Mouse (Mus musculus): ENCODE data around the gene Nck2.

Nck2 gene

GRCm38 (mm10) chr1:43571105-43571504 lies 126.7 kb downstream of the Nck2 start:
- DNase-seq (ENCODE audit: low spot score in 2 of 2) = no peak

DNA sequence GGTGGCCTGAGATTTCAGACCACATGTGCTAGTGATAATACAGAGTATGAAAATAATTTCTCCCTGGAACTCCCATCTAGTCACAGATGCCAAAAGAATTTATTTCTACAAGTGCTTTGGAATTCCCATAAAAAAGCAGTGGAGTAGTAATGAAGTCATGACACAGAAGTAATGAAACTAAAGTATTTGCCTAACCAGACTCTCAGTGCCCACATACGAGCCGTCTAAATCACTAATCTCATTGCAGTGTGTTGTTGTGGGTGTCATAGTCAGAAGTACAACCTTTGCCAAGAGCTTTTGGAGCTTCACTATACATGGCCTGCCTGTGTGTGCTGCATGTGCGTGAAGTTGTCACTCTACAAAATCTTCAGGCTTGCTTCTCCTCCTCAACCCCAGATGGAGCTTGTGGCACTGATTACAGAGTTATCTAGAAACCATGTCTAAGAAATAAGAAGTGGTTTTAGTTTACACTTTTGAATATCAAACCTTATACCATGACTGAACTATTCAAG lies 130.5 kb downstream of the Nck2 start:
- DNase-seq (ENCODE audit: low spot score in 2 of 2) = no peak

- DNase-seq (ENCODE audit: low spot score in 2 of 2) = no peak
Measured at GRCm38 (mm10) chr1:43577371-43577770, 133.0 kb downstream of the Nck2 start.

DNA sequence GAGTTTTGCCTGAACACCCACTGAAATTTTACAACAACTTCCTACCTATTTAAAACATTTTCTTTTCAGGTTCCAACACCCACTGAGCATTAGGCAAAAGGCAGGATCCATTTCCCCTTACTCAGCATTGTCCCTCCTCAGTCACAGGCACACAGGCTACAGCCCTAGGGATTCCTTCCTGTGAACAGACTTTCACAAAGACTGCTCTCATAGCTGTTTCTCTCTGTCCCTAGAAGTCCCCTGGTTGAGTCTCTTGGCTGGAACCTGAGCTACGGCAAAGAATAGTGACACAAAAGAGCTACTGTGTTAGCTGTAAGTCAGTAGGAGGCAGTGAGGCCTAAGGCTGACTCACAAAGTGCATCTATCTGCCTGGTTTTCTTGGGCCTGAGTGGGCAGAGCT lies 139.2 kb downstream of the Nck2 start:
- DNase-seq (ENCODE audit: low spot score in 2 of 2) = no peak

- DNase-seq (ENCODE audit: low spot score in 2 of 2) = no peak
Measured at GRCm38 (mm10) chr1:43589001-43589400, 144.6 kb downstream of the Nck2 start.

GRCm38 (mm10) chr1:43589910-43590309 lies 145.5 kb downstream of the Nck2 start:
- DNase-seq (ENCODE audit: low spot score in 2 of 2) = no peak

- DNase-seq (ENCODE audit: low spot score in 2 of 2) = no peak
Measured at GRCm38 (mm10) chr1:43590727-43591126, 146.3 kb downstream of the Nck2 start.

GRCm38 (mm10) chr1:43593069-43593468 lies 148.7 kb downstream of the Nck2 start:
- DNase-seq (ENCODE audit: low spot score in 2 of 2) = no peak

GRCm38 (mm10) chr1:43594738-43595137 lies 150.4 kb downstream of the Nck2 start:
- no peak for DNase-seq (ENCODE audit: low spot score in 2 of 2)

DNA sequence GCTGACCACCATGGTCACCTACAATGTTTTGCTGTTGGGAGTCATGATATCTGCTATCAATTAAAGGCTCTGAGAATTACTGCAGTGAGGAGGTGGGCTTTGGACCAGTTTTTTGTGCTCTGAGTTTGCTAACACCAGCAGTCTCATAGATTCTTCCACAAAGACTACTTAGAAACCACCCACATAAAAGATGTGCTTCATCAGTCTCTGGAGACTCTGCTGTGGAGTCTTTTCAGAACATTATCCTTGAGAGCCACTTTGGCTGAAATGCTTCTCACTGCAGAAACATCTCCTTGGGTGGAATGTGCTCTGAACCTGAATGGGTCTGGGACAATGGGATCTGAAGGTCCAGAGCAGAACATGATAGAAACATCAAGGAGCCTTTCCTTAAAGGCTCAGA lies 153.4 kb downstream of the Nck2 start:
- no peak for DNase-seq (ENCODE audit: low spot score in 2 of 2)

DNA sequence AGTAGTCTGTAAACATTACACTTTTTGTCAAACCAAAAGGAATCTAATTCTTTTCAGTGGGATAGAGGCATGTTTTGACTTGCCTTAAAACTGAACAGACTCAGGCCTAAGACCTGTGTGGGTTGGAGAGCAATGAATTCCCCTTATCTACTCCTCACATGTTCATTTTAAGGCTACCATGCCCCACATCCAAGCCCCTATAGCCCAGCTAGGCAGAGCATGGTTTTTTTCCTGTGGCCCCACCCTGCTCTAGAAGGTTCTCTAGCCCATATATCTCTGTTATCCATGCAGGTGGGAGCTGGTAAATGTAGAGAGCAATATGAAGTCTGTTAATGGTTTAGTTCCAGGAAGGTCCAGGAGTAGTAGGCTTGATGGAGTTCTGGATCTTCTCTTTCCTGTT lies 155.1 kb downstream of the Nck2 start:
- no peak for DNase-seq (ENCODE audit: low spot score in 2 of 2)

DNA sequence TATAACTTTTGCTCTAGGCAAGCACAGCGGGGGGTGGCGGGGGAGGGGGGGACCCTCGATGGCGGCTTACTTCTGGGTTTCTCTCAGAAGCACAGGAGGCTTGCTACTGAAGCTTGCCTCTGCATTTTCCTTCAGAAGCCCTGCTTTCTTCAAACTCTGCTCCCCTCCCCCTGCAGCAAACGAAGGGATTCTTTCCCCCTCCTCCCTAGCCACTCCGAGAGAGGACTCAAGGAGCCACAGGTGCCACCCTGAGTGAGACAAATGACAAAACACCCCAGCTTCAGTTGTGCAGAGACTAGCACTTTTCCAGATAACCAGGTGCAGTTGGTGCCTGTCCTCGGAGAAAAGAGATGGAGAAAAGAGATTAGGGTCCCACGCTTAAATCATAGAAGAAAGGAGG lies 156.7 kb downstream of the Nck2 start:
- no peak for DNase-seq (ENCODE audit: low spot score in 2 of 2)

GRCm38 (mm10) chr1:43615948-43616347 lies 171.6 kb downstream of the Nck2 start:
- DNase-seq (ENCODE audit: low spot score in 2 of 2) = no peak
